Comparison of ENCODE assay signal across 8 mouse cellular contexts in the genomic region with DNA sequence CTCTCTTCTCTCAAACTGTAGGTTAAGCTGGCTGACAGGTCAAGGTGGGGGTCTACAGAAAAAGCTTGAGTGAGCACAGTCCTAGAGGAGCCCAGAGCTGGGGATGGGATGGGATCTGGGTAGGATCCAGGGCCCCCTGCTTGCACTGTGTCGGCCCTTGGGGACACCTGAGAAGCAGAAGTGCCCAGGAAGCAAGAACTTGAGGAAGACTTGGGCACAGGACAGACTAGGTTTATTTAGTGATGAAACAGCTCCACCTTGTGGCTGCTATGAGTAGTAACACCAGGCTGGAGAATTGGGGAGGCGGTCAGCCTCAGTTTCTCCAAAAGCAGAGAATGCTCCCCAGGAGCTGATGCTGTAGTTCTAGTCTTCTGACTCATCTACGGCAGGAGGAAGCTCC. TPM values are rescaled to one million over a fixed set of nuclear protein-coding genes. Genes with fewer than 3 reads are reported as not detected.
DNase-seq lines count a peak whose midpoint lies in the region; ATAC-seq and TF ChIP-seq lines count a peak whose summit lies in the region.
"Had no signal": no experiment of that assay in that cellular context is flagged by ENCODE, and none has a peak within 500 bp of the region (broad histone marks: within the 10 kb centered on the region; RNA-seq: fewer than 3 reads in every experiment).

No protein-coding gene starts in this region.

- no peaks in the 10 kb centered on the region for H3K27me3 ChIP-seq in liver, adult 2 months (ENCODE audit: control insufficient read depth, insufficient read depth, low read length)
- H3K27me3 ChIP-seq in liver, embryonic 11.5 days (replicated peaks; ENCODE audit: control insufficient read depth, insufficient read depth, low read length): peaks cover 27% of the 10 kb centered on the region
- peaks cover 16% of the 10 kb centered on the region; the same call in 1 of the 2 replicates for H3K27me3 ChIP-seq in midbrain, embryonic 15.5 days (replicated peaks)
- peaks cover 76% of the 10 kb centered on the region for H3K27me3 ChIP-seq in heart, embryonic 10.5 days (ENCODE audit: insufficient read depth, poor library complexity, severe bottlenecking)

- peak; percentile 50 for DNase-seq in liver, adult 2 months (ENCODE audit: extremely low read depth, low read depth, low spot score)
- DNase-seq in liver, embryonic 11.5 days (ENCODE audit: low spot score): no peak
- DNase-seq in MN1 (ENCODE audit: low spot score): peak; percentile 44
- DNase-seq in spleen, postnatal 10 days (ENCODE audit: low spot score in 2 of 2): no peak
- no peak for DNase-seq in heart, embryonic 10.5 days (ENCODE audit: low spot score)

- peaks cover 8% of the 10 kb centered on the region; the same call in 1 of the 2 replicates for H3K4me1 ChIP-seq in liver, adult 2 months (ENCODE audit: control insufficient read depth, insufficient read depth, low read length)
- no peaks in the 10 kb centered on the region for H3K4me1 ChIP-seq in liver, embryonic 11.5 days (replicated peaks; ENCODE audit: control insufficient read depth, insufficient read depth, low read length)
- no peaks in the 10 kb centered on the region for H3K4me1 ChIP-seq in midbrain, embryonic 15.5 days
- no peaks in the 10 kb centered on the region; the same call in 1 of the 2 replicates for H3K4me1 ChIP-seq in heart, embryonic 10.5 days

- no peak overlapping the region for H3K9ac ChIP-seq in liver, adult 2 months (ENCODE audit: low read depth, low read length)
- no peak overlapping the region for H3K9ac ChIP-seq in liver, embryonic 11.5 days (ENCODE audit: low read depth, low read length)
- H3K9ac ChIP-seq in midbrain, embryonic 15.5 days: no peak overlapping the region

- no peak overlapping the region for H3K27ac ChIP-seq in liver, adult 2 months (replicated peaks; ENCODE audit: insufficient read depth, low read depth, low read length)
- H3K27ac ChIP-seq in liver, embryonic 11.5 days (ENCODE audit: low read depth, low read length): no peak overlapping the region
- H3K27ac ChIP-seq in midbrain, embryonic 15.5 days: no peak overlapping the region
- H3K27ac ChIP-seq in heart, embryonic 10.5 days: no peak overlapping the region

- H3K4me3 ChIP-seq in liver, adult 2 months (ENCODE audit: insufficient read depth, low read depth, low read length): no peak overlapping the region
- no peak overlapping the region for H3K4me3 ChIP-seq in liver, embryonic 11.5 days (ENCODE audit: low read depth, low read length)
- no peak overlapping the region for H3K4me3 ChIP-seq in midbrain, embryonic 15.5 days
- no peak overlapping the region for H3K4me3 ChIP-seq in heart, embryonic 10.5 days

- H3K36me3 ChIP-seq in liver, adult 2 months (ENCODE audit: control insufficient read depth, insufficient read depth, low read length): no peaks in the 10 kb centered on the region
- H3K36me3 ChIP-seq in liver, embryonic 11.5 days (ENCODE audit: control insufficient read depth, insufficient read depth, low read length): no peaks in the 10 kb centered on the region
- no peaks in the 10 kb centered on the region for H3K36me3 ChIP-seq in midbrain, embryonic 15.5 days (replicated peaks)
- no peaks in the 10 kb centered on the region for H3K36me3 ChIP-seq in heart, embryonic 10.5 days

- H3K4me2 ChIP-seq in liver, embryonic 11.5 days: no peak overlapping the region
- no peak overlapping the region for H3K4me2 ChIP-seq in midbrain, embryonic 15.5 days

- peak; percentile 50; the same call in 1 of the 2 replicates for TF ChIP-seq CTCF in liver, adult 2 months (IDR thresholded peaks at IDR 0.05; ENCODE audit: low read depth, low read length)

- no peak for TF ChIP-seq POLR2A in liver, adult 2 months (IDR thresholded peaks at IDR 0.05; ENCODE audit: extremely low read depth, insufficient read depth, low read length)

- H3K9me3 ChIP-seq in liver, embryonic 11.5 days (ENCODE audit: control insufficient read depth, low read length): no peaks in the 10 kb centered on the region
- H3K9me3 ChIP-seq in midbrain, embryonic 15.5 days: no peaks in the 10 kb centered on the region
- H3K9me3 ChIP-seq in heart, embryonic 10.5 days: no peaks in the 10 kb centered on the region

- 16% methylated on average over 3 of the region's 3 CpGs for WGBS in liver, adult 2 months
- 10% methylated on average over 3 of the region's 3 CpGs for WGBS in liver, embryonic 11.5 days
- 16% methylated on average over 3 of the region's 3 CpGs for WGBS in midbrain, embryonic 15.5 days
- 20% methylated on average over 3 of the region's 3 CpGs for WGBS in heart, embryonic 10.5 days

- no peak for ATAC-seq in liver, embryonic 11.5 days (replicated peaks; ENCODE audit: low FRiP score)
- ATAC-seq in erythroid progenitor cell, adult 5-6 weeks (replicated peaks; ENCODE audit: low FRiP score, poor library complexity, severe bottlenecking): peak; percentile 44; the same call in 1 of the 2 replicates
- peak; percentile 45; the same call in 1 of the 2 replicates for ATAC-seq in midbrain, embryonic 15.5 days (replicated peaks)

- H3K79me2 ChIP-seq in liver, adult 2 months (ENCODE audit: control insufficient read depth, insufficient read depth, low read length): no peaks in the 10 kb centered on the region

RNA-seq across cellular contexts. Expression of a gene that starts 3.0 kb away (rescaled TPM):
- total RNA-seq in liver, adult 2 months (2014; rRNA removed): not detected in 2 replicates
- polyA plus RNA-seq in liver, adult 2 months (2012; rRNA removed): 0.05 TPM in 1 of 2 replicates, not detected in the other
- not detected in 2 replicates for polyA plus RNA-seq in liver, embryonic 11.5 days (2014; fragmentation: Nextera tagmentation; extraction: Ambion mirVana)
- not detected in 2 replicates for total RNA-seq in erythroid progenitor cell, adult 5-6 weeks (2015; ENCODE audit: low replicate concordance)
- total RNA-seq in erythroid progenitor cell, adult 5-6 weeks (2017; ENCODE audit: low replicate concordance): not detected in 2 replicates
- not detected in 2 replicates for polyA plus RNA-seq in midbrain, embryonic 15.5 days (2015; fragmentation: Nextera tagmentation; extraction: Ambion mirVana)
- polyA plus RNA-seq in heart, embryonic 10.5 days (2016; fragmentation: Nextera tagmentation; extraction: Ambion mirVana): 0.15 TPM in 1 of 2 replicates, not detected in the other
- polyA plus RNA-seq: heart, embryonic 16.5 days had no signal

RNA-seq across cellular contexts. Expression of a gene that starts 7.0 kb away (rescaled TPM):
- 2.7 and 2.8 TPM in 2 replicates for total RNA-seq in liver, adult 2 months (2014; rRNA removed)
- polyA plus RNA-seq in liver, adult 2 months (2012; rRNA removed): 3.0 and 3.8 TPM in 2 replicates
- polyA plus RNA-seq in liver, embryonic 11.5 days (2014; fragmentation: Nextera tagmentation; extraction: Ambion mirVana): 8.3 and 8.9 TPM in 2 replicates
- 2.1 TPM in 1 of 2 replicates, not detected in the other for total RNA-seq in erythroid progenitor cell, adult 5-6 weeks (2015; ENCODE audit: low replicate concordance)
- total RNA-seq in erythroid progenitor cell, adult 5-6 weeks (2017; ENCODE audit: low replicate concordance): 0.68 and 2.1 TPM in 2 replicates
- polyA plus RNA-seq in midbrain, embryonic 15.5 days (2015; fragmentation: Nextera tagmentation; extraction: Ambion mirVana): 39.7 and 44.0 TPM in 2 replicates
- 19.0 and 29.2 TPM in 2 replicates for polyA plus RNA-seq in heart, embryonic 10.5 days (2016; fragmentation: Nextera tagmentation; extraction: Ambion mirVana)

RNA-seq across cellular contexts. Expression of a gene that starts 20.5 kb away (rescaled TPM):
- total RNA-seq in liver, adult 2 months (2014; rRNA removed): 0.09 and 0.54 TPM in 2 replicates
- 0.52 and 0.78 TPM in 2 replicates for polyA plus RNA-seq in liver, adult 2 months (2012; rRNA removed)
- 0.59 and 0.86 TPM in 2 replicates for polyA plus RNA-seq in liver, embryonic 11.5 days (2014; fragmentation: Nextera tagmentation; extraction: Ambion mirVana)
- total RNA-seq in erythroid progenitor cell, adult 5-6 weeks (2015; ENCODE audit: low replicate concordance): 0.36 TPM in 1 of 2 replicates, not detected in the other
- 0.38 TPM in 1 of 2 replicates, not detected in the other for total RNA-seq in erythroid progenitor cell, adult 5-6 weeks (2017; ENCODE audit: low replicate concordance)
- 9.8 and 10.0 TPM in 2 replicates for polyA plus RNA-seq in midbrain, embryonic 15.5 days (2015; fragmentation: Nextera tagmentation; extraction: Ambion mirVana)
- 1.9 and 2.2 TPM in 2 replicates for polyA plus RNA-seq in heart, embryonic 10.5 days (2016; fragmentation: Nextera tagmentation; extraction: Ambion mirVana)

RNA-seq across cellular contexts. Expression of a gene that starts 58.9 kb away (rescaled TPM):
- 22.5 and 32.8 TPM in 2 replicates for total RNA-seq in liver, adult 2 months (2014; rRNA removed)
- polyA plus RNA-seq in liver, adult 2 months (2012; rRNA removed): 19.6 and 25.7 TPM in 2 replicates
- 8.6 and 12.7 TPM in 2 replicates for polyA plus RNA-seq in liver, embryonic 11.5 days (2014; fragmentation: Nextera tagmentation; extraction: Ambion mirVana)
- 1.8 TPM in 1 of 2 replicates, not detected in the other for total RNA-seq in erythroid progenitor cell, adult 5-6 weeks (2015; ENCODE audit: low replicate concordance)
- 6.6 and 11.2 TPM in 2 replicates for total RNA-seq in erythroid progenitor cell, adult 5-6 weeks (2017; ENCODE audit: low replicate concordance)
- 6.2 and 7.1 TPM in 2 replicates for polyA plus RNA-seq in midbrain, embryonic 15.5 days (2015; fragmentation: Nextera tagmentation; extraction: Ambion mirVana)
- polyA plus RNA-seq in heart, embryonic 10.5 days (2016; fragmentation: Nextera tagmentation; extraction: Ambion mirVana): 8.2 and 9.0 TPM in 2 replicates

RNA-seq across cellular contexts. Expression of a gene that starts 59.2 kb away (rescaled TPM):
- 85.9 and 101 TPM in 2 replicates for total RNA-seq in liver, adult 2 months (2014; rRNA removed)
- polyA plus RNA-seq in liver, adult 2 months (2012; rRNA removed): 282 and 283 TPM in 2 replicates
- polyA plus RNA-seq in liver, embryonic 11.5 days (2014; fragmentation: Nextera tagmentation; extraction: Ambion mirVana): 66.9 and 75.9 TPM in 2 replicates
- total RNA-seq in erythroid progenitor cell, adult 5-6 weeks (2015; ENCODE audit: low replicate concordance): 7.9 and 12.2 TPM in 2 replicates
- 1.0 and 1.8 TPM in 2 replicates for total RNA-seq in erythroid progenitor cell, adult 5-6 weeks (2017; ENCODE audit: low replicate concordance)
- polyA plus RNA-seq in midbrain, embryonic 15.5 days (2015; fragmentation: Nextera tagmentation; extraction: Ambion mirVana): 71.6 and 73.6 TPM in 2 replicates
- polyA plus RNA-seq in heart, embryonic 10.5 days (2016; fragmentation: Nextera tagmentation; extraction: Ambion mirVana): 44.3 and 47.7 TPM in 2 replicates

Comparison
In these comparisons a context has a peak if more than half of its experiments do, and no peak if none do; other contexts are left out.
1. DNase-seq: peak in liver, adult 2 months (single experiment) and MN1 (single experiment); none in liver, embryonic 11.5 days (single experiment), spleen, postnatal 10 days (0 of 2) and heart, embryonic 10.5 days (single experiment).